Mouse (Mus musculus) CD4-positive, CD25-positive, alpha-beta regulatory T cell, adult 4 months (primary cell): ENCODE results near the gene Dusp18. TPM values are rescaled to one million over a fixed set of nuclear protein-coding genes. Genes with fewer than 3 reads are reported as not detected.
"Not testable (repeated sequence)": the region's sequence is repeated elsewhere in the genome, so short reads cannot be mapped to it uniquely, and the experiment has no call there.

Experiments used
- ATAC-seq: one replicate; pipeline ENCODE4 v1.8.0; 2017
- polyA plus RNA-seq, 2 experiments: library from polyadenylated mRNA; unstranded; fragments of 100-300 nt; shearing (Covaris generic); gene quantifications; one replicate each; pipeline ENCODE4 v1.2.1; 2017

Dusp18 gene
- polyA plus RNA-seq, 2 experiments from 2014 or later, result 0.36 to 0.63 TPM

- no peak for ATAC-seq
These were observed 418 bp downstream of the Dusp18 start for GRCm38 (mm10) chr11:3895458-3895857.

- no peak for ATAC-seq
These were observed 893 bp downstream of the Dusp18 start for GRCm38 (mm10) chr11:3895933-3896332.

GRCm38 (mm10) chr11:3900296-3900695 lies 5.3 kb downstream of the Dusp18 start:
- ATAC-seq, result no peak

- ATAC-seq, result no peak
These were observed 7.5 kb downstream of the Dusp18 start for GRCm38 (mm10) chr11:3902516-3902915.

GRCm38 (mm10) chr11:3903046-3903445 lies 8.0 kb downstream of the Dusp18 start:
- ATAC-seq, result no peak

GRCm38 (mm10) chr11:3904673-3905072 lies 9.6 kb downstream of the Dusp18 start:
- no peak for ATAC-seq

- no peak for ATAC-seq
These were observed 10.4 kb downstream of the Dusp18 start for GRCm38 (mm10) chr11:3905446-3905845.

GRCm38 (mm10) chr11:3909236-3909635 lies 14.2 kb downstream of the Dusp18 start:
- no peak for ATAC-seq

- no peak for ATAC-seq
These were observed 15.7 kb downstream of the Dusp18 start for GRCm38 (mm10) chr11:3910513-3911310.

GRCm38 (mm10) chr11:3911440-3911839 lies 16.4 kb downstream of the Dusp18 start:
- ATAC-seq, result not testable (repeated sequence)

- ATAC-seq, result no peak
These were observed 17.2 kb downstream of the Dusp18 start for GRCm38 (mm10) chr11:3912100-3912874.

- ATAC-seq, result no peak
These were observed 17.8 kb downstream of the Dusp18 start for GRCm38 (mm10) chr11:3912875-3913271.

GRCm38 (mm10) chr11:3913316-3914108 lies 18.5 kb downstream of the Dusp18 start:
- ATAC-seq, result peak; percentile 83

- ATAC-seq, result peak; percentile 63
These were observed 19.2 kb downstream of the Dusp18 start, which contains the start of gene Slc35e4 for GRCm38 (mm10) chr11:3914109-3914840. Gene Slc35e4 (minus strand): TSS chr11:3914664.

- no peak for ATAC-seq
These were observed 23.7 kb downstream of the Dusp18 start for GRCm38 (mm10) chr11:3918738-3919137.

GRCm38 (mm10) chr11:3920476-3920875 lies 25.4 kb downstream of the Dusp18 start:
- no peak for ATAC-seq

GRCm38 (mm10) chr11:3921281-3921850 lies 26.3 kb downstream of the Dusp18 start:
- peak; percentile 68 for ATAC-seq

- no peak for ATAC-seq
These were observed 27.1 kb downstream of the Dusp18 start for GRCm38 (mm10) chr11:3922115-3922514.

- ATAC-seq, result no peak
These were observed 27.7 kb downstream of the Dusp18 start for GRCm38 (mm10) chr11:3922731-3923130.

- ATAC-seq, result no peak
These were observed 30.9 kb downstream of the Dusp18 start for GRCm38 (mm10) chr11:3925916-3926315.

- ATAC-seq, result no peak
These were observed 35.0 kb downstream of the Dusp18 start for GRCm38 (mm10) chr11:3930019-3930418.

GRCm38 (mm10) chr11:3930931-3931330 lies 35.9 kb downstream of the Dusp18 start:
- ATAC-seq, result no peak
